Mouse (Mus musculus): ENCODE data around the gene Slamf7. TPM values are rescaled to one million over a fixed set of nuclear protein-coding genes. Genes with fewer than 3 reads are reported as not detected.

Slamf7 gene
- polyA plus RNA-seq, 1 experiment from 2014 or later, result not detected

DNA sequence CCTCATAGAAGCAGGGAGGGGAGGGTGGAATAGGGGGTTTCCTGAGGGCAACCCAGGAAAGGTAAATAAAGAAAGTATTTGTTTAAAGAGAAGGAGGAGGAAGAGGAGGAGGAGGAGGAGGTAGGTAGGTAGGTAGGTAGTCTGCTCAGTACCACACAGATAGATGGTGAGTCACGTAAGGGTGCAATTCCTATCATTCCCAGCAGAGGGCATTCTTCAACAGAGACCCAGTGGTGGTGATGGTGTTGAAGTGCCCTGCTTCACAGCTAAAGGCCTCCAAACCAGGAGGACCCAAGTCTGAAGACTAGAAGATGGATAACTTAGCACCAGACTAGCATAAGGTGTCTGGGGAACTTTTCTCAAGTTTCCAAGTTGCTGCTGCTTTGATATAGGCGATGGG lies 42.8 kb downstream of the Slamf7 start:
- H3K9ac ChIP-seq (ENCODE audit: low read depth, low read length), result no peak overlapping the region
- no peaks in the 10 kb centered on the region for H3K9me3 ChIP-seq (replicated peaks; ENCODE audit: control insufficient read depth, low read length)
- no peak for ATAC-seq (replicated peaks; ENCODE audit: insufficient number of reproducible peaks, low FRiP score, low TSS enrichment)
- no peaks in the 10 kb centered on the region for H3K36me3 ChIP-seq (ENCODE audit: control insufficient read depth, insufficient read depth, low read length)
- H3K27me3 ChIP-seq (ENCODE audit: control insufficient read depth, insufficient read depth, low read length), result no peaks in the 10 kb centered on the region
- no peaks in the 10 kb centered on the region for H3K4me1 ChIP-seq (ENCODE audit: control insufficient read depth, insufficient read depth, low read length)
- no peak overlapping the region for H3K27ac ChIP-seq (ENCODE audit: low read depth, low read length)
- 85% methylated on average over 2 of the region's 2 CpGs for WGBS (ENCODE audit: insufficient replicate concordance)
- no peak overlapping the region for H3K4me3 ChIP-seq (ENCODE audit: low read depth, low read length)
- H3K4me2 ChIP-seq, result no peak overlapping the region

DNA sequence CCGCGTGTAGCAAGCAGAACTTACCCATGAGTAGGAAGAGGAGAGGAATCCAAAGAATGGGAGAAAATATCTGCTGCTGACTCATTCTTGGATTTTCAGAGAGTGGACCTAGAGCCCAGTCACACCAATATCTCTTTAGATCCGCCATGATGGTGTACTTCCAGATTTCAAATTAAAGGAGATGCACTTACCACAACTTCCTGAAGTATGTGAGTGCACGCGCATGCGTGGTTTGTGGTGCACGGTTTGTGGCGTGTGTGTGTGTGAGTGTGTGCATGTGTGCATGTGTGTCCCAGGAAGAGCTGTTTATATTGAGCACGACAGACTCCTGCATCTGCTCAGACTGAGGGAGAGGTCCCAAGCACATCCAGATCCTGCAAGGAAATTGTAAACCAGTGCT lies 45.7 kb downstream of the Slamf7 start, which contains the start of gene Ly9:
Gene Ly9 (minus strand): TSS at position 235 of the 400 bp plus-strand sequence.
- H3K4me3 ChIP-seq (ENCODE audit: low read depth, low read length), result no peak within 1 kb of the TSS
- WGBS (ENCODE audit: insufficient replicate concordance), result 79% methylated on average over 9 of the region's 9 CpGs
- no peaks in the 10 kb centered on the region for H3K4me1 ChIP-seq (ENCODE audit: control insufficient read depth, insufficient read depth, low read length)
- H3K36me3 ChIP-seq (ENCODE audit: control insufficient read depth, insufficient read depth, low read length), result no peaks in the 10 kb centered on the region
- no peak within 1 kb of the TSS for H3K27ac ChIP-seq (ENCODE audit: low read depth, low read length)
- no peak within 1 kb of the TSS for H3K9ac ChIP-seq (ENCODE audit: low read depth, low read length)
- H3K27me3 ChIP-seq (ENCODE audit: control insufficient read depth, insufficient read depth, low read length), result no peaks in the 10 kb centered on the region
- H3K4me2 ChIP-seq, result no peak within 1 kb of the TSS
- no peaks in the 10 kb centered on the region for H3K9me3 ChIP-seq (replicated peaks; ENCODE audit: control insufficient read depth, low read length)
- ATAC-seq (replicated peaks; ENCODE audit: insufficient number of reproducible peaks, low FRiP score, low TSS enrichment), result no peak

DNA sequence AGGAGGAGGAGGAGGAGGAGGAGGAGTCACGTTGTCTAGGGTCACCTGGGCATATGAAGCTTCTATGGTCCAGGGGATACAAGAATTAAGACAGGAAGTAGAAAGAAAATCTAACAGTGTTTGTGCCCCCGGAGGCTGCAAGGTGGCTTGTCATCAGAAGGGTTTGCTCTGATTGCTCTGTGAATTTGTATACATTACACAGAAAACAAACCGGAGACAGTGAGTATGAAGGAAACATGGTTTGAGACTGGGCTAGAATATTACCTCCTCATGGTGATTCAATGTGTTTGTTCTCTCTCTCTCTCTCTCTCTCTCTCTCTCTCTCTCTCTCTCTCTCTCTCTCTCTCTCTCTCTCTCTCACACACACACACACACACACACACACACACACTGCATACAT lies 46.2 kb downstream of the Slamf7 start:
- Histone ChIP-seq H3K4me1 (ENCODE audit: control insufficient read depth, insufficient read depth, low read length) (no peaks in the 10 kb centered on the region), H3K4me3 (ENCODE audit: low read depth, low read length) (no peak overlapping the region), H3K27ac (ENCODE audit: low read depth, low read length) (no peak overlapping the region), H3K27me3 (ENCODE audit: control insufficient read depth, insufficient read depth, low read length) (no peaks in the 10 kb centered on the region), H3K9ac (ENCODE audit: low read depth, low read length) (no peak overlapping the region), H3K9me3 (replicated peaks; ENCODE audit: control insufficient read depth, low read length) (no peaks in the 10 kb centered on the region), H3K36me3 (ENCODE audit: control insufficient read depth, insufficient read depth, low read length) (no peaks in the 10 kb centered on the region), H3K4me2 (no peak overlapping the region)
- 74% methylated on average over 3 of the region's 3 CpGs for WGBS (ENCODE audit: insufficient replicate concordance)
- no peak for ATAC-seq (replicated peaks; ENCODE audit: insufficient number of reproducible peaks, low FRiP score, low TSS enrichment)

DNA sequence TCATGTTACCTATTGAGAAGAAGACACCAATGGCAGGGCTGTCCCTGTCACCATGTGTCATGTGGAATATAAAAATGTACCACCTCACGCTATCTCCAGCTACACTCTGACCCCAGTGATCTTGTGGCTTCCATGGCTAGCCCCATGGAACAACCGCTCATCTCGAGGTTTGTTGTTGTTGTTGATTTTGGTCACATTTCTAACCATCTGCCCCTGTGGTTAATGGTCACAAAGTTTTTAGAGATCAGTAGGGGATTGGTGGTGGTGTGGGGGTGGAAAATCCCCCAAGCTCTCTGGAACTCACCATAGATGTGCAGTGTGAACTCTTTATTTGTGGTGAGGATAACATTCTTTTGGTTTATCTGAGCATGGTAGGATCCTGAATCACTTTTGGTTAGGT lies 48.1 kb downstream of the Slamf7 start:
- no peaks in the 10 kb centered on the region for H3K36me3 ChIP-seq (ENCODE audit: control insufficient read depth, insufficient read depth, low read length)
- H3K27me3 ChIP-seq (ENCODE audit: control insufficient read depth, insufficient read depth, low read length), result no peaks in the 10 kb centered on the region
- no peaks in the 10 kb centered on the region for H3K9me3 ChIP-seq (replicated peaks; ENCODE audit: control insufficient read depth, low read length)
- H3K4me3 ChIP-seq (ENCODE audit: low read depth, low read length), result no peak overlapping the region
- no peak overlapping the region for H3K27ac ChIP-seq (ENCODE audit: low read depth, low read length)
- 74% methylated on average over 3 of the region's 3 CpGs for WGBS (ENCODE audit: insufficient replicate concordance)
- no peak overlapping the region for H3K4me2 ChIP-seq
- no peaks in the 10 kb centered on the region for H3K4me1 ChIP-seq (ENCODE audit: control insufficient read depth, insufficient read depth, low read length)
- no peak for ATAC-seq (replicated peaks; ENCODE audit: insufficient number of reproducible peaks, low FRiP score, low TSS enrichment)
- H3K9ac ChIP-seq (ENCODE audit: low read depth, low read length), result no peak overlapping the region

DNA sequence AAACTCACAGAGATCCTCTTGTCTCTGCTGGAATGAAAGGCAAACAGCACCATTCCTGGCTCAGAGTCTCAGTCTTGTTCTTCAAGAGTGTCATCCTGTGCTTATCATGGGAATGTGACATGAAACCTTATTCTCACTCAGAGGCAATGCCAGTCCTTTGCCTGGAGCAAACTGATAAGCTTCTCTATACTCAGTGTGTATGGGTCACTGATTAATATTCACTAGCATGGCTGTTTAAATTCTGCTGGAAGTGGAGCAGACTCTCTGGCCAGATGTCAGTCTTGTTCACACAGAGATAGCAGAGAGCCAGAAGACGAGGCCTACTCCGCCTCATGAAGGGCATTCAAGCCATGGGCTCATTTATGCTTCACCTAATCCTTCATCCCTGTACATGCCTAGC lies 68.3 kb downstream of the Slamf7 start:
- no peaks in the 10 kb centered on the region for H3K27me3 ChIP-seq (ENCODE audit: control insufficient read depth, insufficient read depth, low read length)
- H3K4me3 ChIP-seq (ENCODE audit: low read depth, low read length), result no peak overlapping the region
- H3K9ac ChIP-seq (ENCODE audit: low read depth, low read length), result no peak overlapping the region
- WGBS (ENCODE audit: insufficient replicate concordance), result 60% methylated on average over 2 of the region's 2 CpGs
- no peak overlapping the region for H3K4me2 ChIP-seq
- no peaks in the 10 kb centered on the region for H3K4me1 ChIP-seq (ENCODE audit: control insufficient read depth, insufficient read depth, low read length)
- H3K9me3 ChIP-seq (replicated peaks; ENCODE audit: control insufficient read depth, low read length), result no peaks in the 10 kb centered on the region
- no peak for ATAC-seq (replicated peaks; ENCODE audit: insufficient number of reproducible peaks, low FRiP score, low TSS enrichment)
- H3K36me3 ChIP-seq (ENCODE audit: control insufficient read depth, insufficient read depth, low read length), result no peaks in the 10 kb centered on the region
- no peak overlapping the region for H3K27ac ChIP-seq (ENCODE audit: low read depth, low read length)

Small RNA genes within 50 kb of the gene (microRNA-seq; reads per million reads assigned to microRNA genes)
- gene Mir7683 (ENCODE audit: borderline number of aligned reads), result not detected

Other genes with a start within 250 kb of the Slamf7 start
- 53.3 and 68.2 TPM in 2 replicates for gene Usf1, start 241.7 kb downstream of the Slamf7 start, polyA plus RNA-seq (2014; fragmentation: Nextera tagmentation; extraction: Ambion mirVana)
- 0.45 and 1.7 TPM in 2 replicates for gene Tstd1, start 234.2 kb downstream of the Slamf7 start, polyA plus RNA-seq (2014; fragmentation: Nextera tagmentation; extraction: Ambion mirVana)
- gene F11r, start 215.5 kb downstream of the Slamf7 start, polyA plus RNA-seq (2014; fragmentation: Nextera tagmentation; extraction: Ambion mirVana), result 64.1 and 65.7 TPM in 2 replicates
- gene Alyref2, start 149.6 kb downstream of the Slamf7 start, polyA plus RNA-seq (2014; fragmentation: Nextera tagmentation; extraction: Ambion mirVana), result 12.3 and 12.7 TPM in 2 replicates
- gene Itln1, start 117.7 kb downstream of the Slamf7 start, polyA plus RNA-seq (2014; fragmentation: Nextera tagmentation; extraction: Ambion mirVana), result not detected in 2 replicates
- gene Cd244a, start 93.8 kb downstream of the Slamf7 start, polyA plus RNA-seq (2014; fragmentation: Nextera tagmentation; extraction: Ambion mirVana), result not detected in 2 replicates
- not detected in 2 replicates for gene Ly9, start 45.6 kb downstream of the Slamf7 start, polyA plus RNA-seq (2014; fragmentation: Nextera tagmentation; extraction: Ambion mirVana)
- 0.18 and 0.53 TPM in 2 replicates for gene Cd48, start 29.0 kb upstream of the Slamf7 start, polyA plus RNA-seq (2014; fragmentation: Nextera tagmentation; extraction: Ambion mirVana)
- gene Slamf1, start 114.1 kb upstream of the Slamf7 start, polyA plus RNA-seq (2014; fragmentation: Nextera tagmentation; extraction: Ambion mirVana), result 0.23 and 0.38 TPM in 2 replicates
- gene Cd84, start 186.7 kb upstream of the Slamf7 start, polyA plus RNA-seq (2014; fragmentation: Nextera tagmentation; extraction: Ambion mirVana), result 0.86 and 1.2 TPM in 2 replicates
- gene Gm10521, start 242.6 kb upstream of the Slamf7 start, polyA plus RNA-seq (2014; fragmentation: Nextera tagmentation; extraction: Ambion mirVana), result not detected in 2 replicates